Mouse (Mus musculus) intestine, embryonic 16.5 days (tissue): ENCODE results near the gene Olfr1219. TPM values are rescaled to one million over a fixed set of nuclear protein-coding genes. Genes with fewer than 3 reads are reported as not detected.

Experiments used
- polyA plus RNA-seq: library from polyadenylated mRNA; unstranded; fragments of >200 nt; fragmentation: Nextera tagmentation; extraction: Ambion mirVana; gene quantifications from 2 replicates; pipeline ENCODE4 v1.2.1, GENCODE M21; 2015

Gene Olfr1219
- polyA plus RNA-seq, 1 experiment from 2014 or later = not detected

Other genes starting within 250 kb of the Olfr1219 start
- gene Olfr1204, start 234.2 kb downstream of the Olfr1219 start, polyA plus RNA-seq = not detected in 2 replicates
- gene Olfr1206, start 220.3 kb downstream of the Olfr1219 start, polyA plus RNA-seq = not detected in 2 replicates
- gene Olfr1208, start 181.2 kb downstream of the Olfr1219 start, polyA plus RNA-seq = not detected in 2 replicates
- gene Olfr1209, start 168.4 kb downstream of the Olfr1219 start, polyA plus RNA-seq = not detected in 2 replicates
- gene Olfr1211, start 145.4 kb downstream of the Olfr1219 start, polyA plus RNA-seq = not detected in 2 replicates
- gene Olfr1212, start 129.5 kb downstream of the Olfr1219 start, polyA plus RNA-seq = not detected in 2 replicates
- gene Gm13762, start 103.2 kb downstream of the Olfr1219 start, polyA plus RNA-seq = not detected in 2 replicates
- gene Olfr1214, start 90.9 kb downstream of the Olfr1219 start, polyA plus RNA-seq = not detected in 2 replicates
- gene Olfr1215, start 76.5 kb downstream of the Olfr1219 start, polyA plus RNA-seq = not detected in 2 replicates
- not detected in 2 replicates for gene Olfr1216, start 65.2 kb downstream of the Olfr1219 start, polyA plus RNA-seq
- not detected in 2 replicates for gene Olfr1217, start 51.4 kb downstream of the Olfr1219 start, polyA plus RNA-seq
- not detected in 2 replicates for gene Olfr1218, start 22.3 kb downstream of the Olfr1219 start, polyA plus RNA-seq
- not detected in 2 replicates for gene Olfr1220, start 23.3 kb upstream of the Olfr1219 start, polyA plus RNA-seq
- gene Olfr1221, start 33.8 kb upstream of the Olfr1219 start, polyA plus RNA-seq = not detected in 2 replicates
- not detected in 2 replicates for gene Olfr1222, start 49.5 kb upstream of the Olfr1219 start, polyA plus RNA-seq
- gene Olfr1223, start 68.0 kb upstream of the Olfr1219 start, polyA plus RNA-seq = not detected in 2 replicates
- not detected in 2 replicates for gene Olfr1224-ps1, start 80.6 kb upstream of the Olfr1219 start, polyA plus RNA-seq
- not detected in 2 replicates for gene Olfr1225, start 91.2 kb upstream of the Olfr1219 start, polyA plus RNA-seq
- not detected in 2 replicates for gene Olfr1226, start 116.5 kb upstream of the Olfr1219 start, polyA plus RNA-seq
- not detected in 2 replicates for gene Olfr1228, start 170.5 kb upstream of the Olfr1219 start, polyA plus RNA-seq
- not detected in 2 replicates for gene Olfr1229, start 204.5 kb upstream of the Olfr1219 start, polyA plus RNA-seq
- gene Olfr1230, start 213.8 kb upstream of the Olfr1219 start, polyA plus RNA-seq = not detected in 2 replicates
- gene Olfr1231, start 223.6 kb upstream of the Olfr1219 start, polyA plus RNA-seq = not detected in 2 replicates
- not detected in 2 replicates for gene Olfr1232, start 246.2 kb upstream of the Olfr1219 start, polyA plus RNA-seq